Mouse (Mus musculus): ENCODE results near the gene Krt75. TPM values are rescaled to one million over a fixed set of nuclear protein-coding genes. Genes with fewer than 3 reads are reported as not detected.

The Krt75 gene
- not detected in 2 replicates for polyA plus RNA-seq (2014; fragmentation: Nextera tagmentation; extraction: Ambion mirVana)

- H3K27me3 ChIP-seq (ENCODE audit: insufficient read depth, low read length), result no peaks in the 10 kb centered on the region
- no peak within 1 kb of the TSS for H3K4me2 ChIP-seq
- TF ChIP-seq CTCF (IDR thresholded peaks at IDR 0.05; ENCODE audit: low read depth), result no peak
- no peak for DNase-seq
- no peaks in the 10 kb centered on the region for H3K4me1 ChIP-seq (ENCODE audit: insufficient read depth)
- WGBS, result 53% methylated on average over 15 of the region's 15 CpGs
- no peak within 1 kb of the TSS for H3K9ac ChIP-seq
- H3K9me3 ChIP-seq (ENCODE audit: low read depth, low read length), result no peaks in the 10 kb centered on the region
- no peak for ATAC-seq (ENCODE audit: insufficient read depth)
- no peak within 1 kb of the TSS for H3K4me3 ChIP-seq (ENCODE audit: low read depth, low read length)
- no peak within 1 kb of the TSS for H3K27ac ChIP-seq (ENCODE audit: low read depth)
- no peaks in the 10 kb centered on the region for H3K36me3 ChIP-seq (ENCODE audit: insufficient read depth)
Measured at GRCm38 (mm10) chr15:101573796-101574345, at the start of gene Krt75. Gene Krt75 (minus strand): TSS chr15:101573904.

DNA sequence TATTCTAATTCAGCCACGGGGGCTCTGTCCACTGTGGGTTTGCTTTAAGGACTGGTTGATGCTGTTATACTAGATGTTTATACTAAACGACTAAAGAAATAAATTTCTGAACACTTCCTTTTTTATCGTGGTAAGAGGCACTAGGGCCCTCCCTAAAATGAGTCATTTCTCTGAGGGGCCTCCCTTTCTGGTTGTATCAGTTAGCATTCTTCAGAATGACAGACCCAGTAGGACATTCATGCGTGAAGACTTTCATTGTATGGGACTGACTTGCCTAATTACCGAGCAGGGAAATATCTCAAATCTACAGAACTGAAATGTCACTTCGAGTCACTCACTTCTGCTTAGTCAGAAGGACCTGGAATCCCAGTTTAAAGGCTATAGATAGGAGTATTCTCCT, 25.4 kb upstream of the Krt75 start:
- no peaks in the 10 kb centered on the region for H3K4me1 ChIP-seq (ENCODE audit: insufficient read depth)
- H3K9me3 ChIP-seq (ENCODE audit: low read depth, low read length), result no peaks in the 10 kb centered on the region
- 42% methylated on average over 6 of the region's 6 CpGs for WGBS
- no peak overlapping the region for H3K4me2 ChIP-seq
- no peaks in the 10 kb centered on the region for H3K27me3 ChIP-seq (ENCODE audit: insufficient read depth, low read length)
- no peaks in the 10 kb centered on the region for H3K36me3 ChIP-seq (ENCODE audit: insufficient read depth)
- ATAC-seq (ENCODE audit: insufficient read depth) (no peak), DNase-seq (no peak)
- H3K27ac ChIP-seq (ENCODE audit: low read depth), result no peak overlapping the region
- no peak overlapping the region for H3K4me3 ChIP-seq (ENCODE audit: low read depth, low read length)
- H3K9ac ChIP-seq, result no peak overlapping the region
- no peak for TF ChIP-seq CTCF (IDR thresholded peaks at IDR 0.05; ENCODE audit: low read depth)

- Histone ChIP-seq H3K36me3 (ENCODE audit: insufficient read depth) (no peaks in the 10 kb centered on the region), H3K9ac (no peak overlapping the region), H3K27me3 (ENCODE audit: insufficient read depth, low read length) (no peaks in the 10 kb centered on the region), H3K27ac (ENCODE audit: low read depth) (no peak overlapping the region), H3K4me3 (ENCODE audit: low read depth, low read length) (no peak overlapping the region), H3K4me2 (no peak overlapping the region), H3K4me1 (ENCODE audit: insufficient read depth) (no peaks in the 10 kb centered on the region), H3K9me3 (ENCODE audit: low read depth, low read length) (no peaks in the 10 kb centered on the region)
- WGBS, result 74% methylated on average over 10 of the region's 10 CpGs
- TF ChIP-seq CTCF (IDR thresholded peaks at IDR 0.05; ENCODE audit: low read depth), result 0 out of 2 replicates have a peak, but pooled peaks have one; percentile 18
- ATAC-seq (ENCODE audit: insufficient read depth) (no peak), DNase-seq (no peak)
Measured at GRCm38 (mm10) chr15:101588216-101588615, 14.5 kb upstream of the Krt75 start.

- 10% methylated on average over 2 of the region's 2 CpGs for WGBS
- no peaks in the 10 kb centered on the region for H3K27me3 ChIP-seq (ENCODE audit: insufficient read depth, low read length)
- H3K36me3 ChIP-seq (ENCODE audit: insufficient read depth), result no peaks in the 10 kb centered on the region
- H3K4me1 ChIP-seq (ENCODE audit: insufficient read depth), result no peaks in the 10 kb centered on the region
- H3K9ac ChIP-seq, result no peak overlapping the region
- DNase-seq (peak; percentile 54), ATAC-seq (ENCODE audit: insufficient read depth) (peak; percentile 44; the same call in 1 of the 2 replicates)
- no peak for TF ChIP-seq CTCF (IDR thresholded peaks at IDR 0.05; ENCODE audit: low read depth)
- H3K4me2 ChIP-seq, result no peak overlapping the region
- no peaks in the 10 kb centered on the region for H3K9me3 ChIP-seq (ENCODE audit: low read depth, low read length)
- H3K27ac ChIP-seq (ENCODE audit: low read depth), result no peak overlapping the region
- H3K4me3 ChIP-seq (ENCODE audit: low read depth, low read length), result no peak overlapping the region
Measured at GRCm38 (mm10) chr15:101584456-101584855, 10.8 kb upstream of the Krt75 start.

DNA sequence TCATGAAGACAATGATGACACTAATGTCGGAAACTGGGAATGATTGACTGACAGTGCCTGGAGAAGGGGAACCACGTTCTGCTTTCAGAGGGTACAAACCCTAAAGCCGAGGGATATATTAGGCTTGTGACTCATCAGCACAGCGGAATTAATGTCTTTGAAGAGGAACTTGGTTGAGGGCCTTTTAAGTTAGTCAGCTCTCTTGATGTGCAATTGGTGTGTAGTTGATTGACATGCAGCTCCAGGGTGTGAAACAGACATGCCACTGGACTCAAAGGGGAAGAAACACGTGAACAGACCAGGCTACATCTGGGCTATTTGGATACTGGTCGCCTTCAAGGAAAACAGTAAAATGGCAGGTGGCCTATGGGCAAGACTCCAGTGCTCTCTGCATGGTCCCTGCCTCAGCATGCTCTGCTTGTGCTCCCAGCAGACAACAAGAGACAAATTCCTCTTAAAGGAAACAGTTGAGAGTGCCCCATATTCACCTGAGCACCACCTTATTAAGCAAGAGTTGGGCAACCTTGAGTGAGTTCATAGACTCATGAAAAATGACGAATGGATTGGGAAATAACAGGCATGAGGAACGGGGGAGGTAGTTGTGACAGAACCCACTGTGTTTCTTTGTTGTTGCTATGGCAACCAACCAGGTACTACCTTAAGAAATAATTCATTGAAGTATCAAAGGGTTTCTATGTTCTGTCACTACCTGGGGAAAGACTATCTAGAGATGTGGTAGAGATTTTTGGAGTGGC, 9.7 kb upstream of the Krt75 start:
- H3K4me3 ChIP-seq (ENCODE audit: low read depth, low read length), result no peak overlapping the region
- no peak overlapping the region for H3K27ac ChIP-seq (ENCODE audit: low read depth)
- H3K4me2 ChIP-seq, result no peak overlapping the region
- ATAC-seq (ENCODE audit: insufficient read depth) (no peak), DNase-seq (no peak)
- no peak overlapping the region for H3K9ac ChIP-seq
- no peak for TF ChIP-seq CTCF (IDR thresholded peaks at IDR 0.05; ENCODE audit: low read depth)
- H3K36me3 ChIP-seq (ENCODE audit: insufficient read depth), result no peaks in the 10 kb centered on the region
- 74% methylated on average over 8 of the region's 8 CpGs for WGBS
- no peaks in the 10 kb centered on the region for H3K9me3 ChIP-seq (ENCODE audit: low read depth, low read length)
- no peaks in the 10 kb centered on the region for H3K4me1 ChIP-seq (ENCODE audit: insufficient read depth)
- H3K27me3 ChIP-seq (ENCODE audit: insufficient read depth, low read length), result no peaks in the 10 kb centered on the region

DNA sequence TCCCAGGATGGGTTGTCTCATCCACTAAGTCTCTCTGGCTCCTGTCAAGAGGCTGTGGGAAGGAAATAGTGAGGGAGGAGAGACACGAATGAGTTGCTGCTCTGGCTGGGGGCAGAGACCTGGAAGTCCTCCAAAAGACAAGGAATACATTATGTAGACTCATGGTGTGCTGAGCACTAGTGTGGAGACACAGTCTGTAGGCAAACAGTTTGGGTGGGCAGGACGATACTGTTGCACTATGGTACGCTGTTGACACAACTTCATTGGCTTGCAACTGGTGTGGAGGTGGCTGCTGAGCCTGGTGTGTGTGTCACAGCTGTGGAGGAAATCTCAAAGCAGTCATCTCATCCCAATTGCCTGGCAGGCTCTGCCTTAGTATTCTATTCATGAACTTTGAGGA, 8.0 kb upstream of the Krt75 start:
- Histone ChIP-seq H3K4me1 (ENCODE audit: insufficient read depth) (no peaks in the 10 kb centered on the region), H3K36me3 (ENCODE audit: insufficient read depth) (no peaks in the 10 kb centered on the region), H3K27me3 (ENCODE audit: insufficient read depth, low read length) (no peaks in the 10 kb centered on the region), H3K27ac (ENCODE audit: low read depth) (no peak overlapping the region), H3K4me3 (ENCODE audit: low read depth, low read length) (no peak overlapping the region), H3K9ac (no peak overlapping the region), H3K9me3 (ENCODE audit: low read depth, low read length) (no peaks in the 10 kb centered on the region), H3K4me2 (no peak overlapping the region)
- TF ChIP-seq CTCF (IDR thresholded peaks at IDR 0.05; ENCODE audit: low read depth), result no peak
- ATAC-seq (ENCODE audit: insufficient read depth) (no peak), DNase-seq (no peak)
- WGBS, result 60% methylated on average over 3 of the region's 3 CpGs

GRCm38 (mm10) chr15:101575506-101575905, 1.8 kb upstream of the Krt75 start:
- no peaks in the 10 kb centered on the region for H3K27me3 ChIP-seq (ENCODE audit: insufficient read depth, low read length)
- H3K9ac ChIP-seq, result no peak overlapping the region
- no peaks in the 10 kb centered on the region for H3K9me3 ChIP-seq (ENCODE audit: low read depth, low read length)
- no peak for ATAC-seq (ENCODE audit: insufficient read depth)
- WGBS, result 52% methylated on average over 5 of the region's 5 CpGs
- H3K27ac ChIP-seq (ENCODE audit: low read depth), result no peak overlapping the region
- DNase-seq, result no peak
- H3K4me3 ChIP-seq (ENCODE audit: low read depth, low read length), result no peak overlapping the region
- TF ChIP-seq CTCF (IDR thresholded peaks at IDR 0.05; ENCODE audit: low read depth), result no peak
- H3K4me1 ChIP-seq (ENCODE audit: insufficient read depth), result no peaks in the 10 kb centered on the region
- no peak overlapping the region for H3K4me2 ChIP-seq
- no peaks in the 10 kb centered on the region for H3K36me3 ChIP-seq (ENCODE audit: insufficient read depth)
